Mouse (Mus musculus) myocyte (in vitro differentiated cells): ENCODE data around the gene Abcc2.

Experiments
- CEBPB ChIP-seq: IDR thresholded peaks from 2 replicates; pipeline ENCODE4 v1.6.1; 2011; ENCODE audit warnings: mild to moderate bottlenecking, moderate library complexity; ENCODE audit not compliant: poor library complexity, insufficient read depth, severe bottlenecking
- E2F4 ChIP-seq: IDR thresholded peaks from one replicate; pipeline ENCODE4 v1.6.1; 2011; ENCODE audit warnings: mild to moderate bottlenecking, control low read depth, moderate library complexity; ENCODE audit not compliant: insufficient read depth
- MAX ChIP-seq: IDR thresholded peaks from one replicate; pipeline ENCODE4 v1.6.1; 2011; ENCODE audit warnings: low read depth, mild to moderate bottlenecking, control low read depth
- MYOG ChIP-seq, 3 experiments: IDR thresholded peaks; one replicate each; pipeline ENCODE4 v1.6.1; 2011; ENCODE audit warnings: control low read depth in 2 of 3, low read depth in 2 of 3, mild to moderate bottlenecking in 2 of 3; ENCODE audit not compliant: insufficient read length in 2 of 3, control insufficient read depth in 1 of 3, insufficient read depth in 1 of 3
- POLR2A ChIP-seq: IDR thresholded peaks from one replicate; pipeline ENCODE4 v1.6.1; 2011; ENCODE audit warnings: low read depth, mild to moderate bottlenecking, control low read depth, moderate library complexity; ENCODE audit not compliant: insufficient read length
- POLR2AphosphoS2 ChIP-seq: IDR thresholded peaks from one replicate; pipeline ENCODE4 v1.6.1; 2011; ENCODE audit warnings: low read depth, control low read depth; ENCODE audit not compliant: insufficient read length
- REST ChIP-seq: IDR thresholded peaks from one replicate; pipeline ENCODE4 v1.6.1; 2011; ENCODE audit warnings: mild to moderate bottlenecking, control low read depth, moderate library complexity; ENCODE audit not compliant: insufficient read depth, insufficient read length
- TCF3 ChIP-seq: IDR thresholded peaks from one replicate; pipeline ENCODE4 v1.6.1; 2011; ENCODE audit warnings: low read depth, control low read depth; ENCODE audit not compliant: insufficient read length
- USF1 ChIP-seq: IDR thresholded peaks from one replicate; pipeline ENCODE4 v1.6.1; 2011; ENCODE audit warnings: low read depth, mild to moderate bottlenecking, control low read depth, moderate library complexity

DNA sequence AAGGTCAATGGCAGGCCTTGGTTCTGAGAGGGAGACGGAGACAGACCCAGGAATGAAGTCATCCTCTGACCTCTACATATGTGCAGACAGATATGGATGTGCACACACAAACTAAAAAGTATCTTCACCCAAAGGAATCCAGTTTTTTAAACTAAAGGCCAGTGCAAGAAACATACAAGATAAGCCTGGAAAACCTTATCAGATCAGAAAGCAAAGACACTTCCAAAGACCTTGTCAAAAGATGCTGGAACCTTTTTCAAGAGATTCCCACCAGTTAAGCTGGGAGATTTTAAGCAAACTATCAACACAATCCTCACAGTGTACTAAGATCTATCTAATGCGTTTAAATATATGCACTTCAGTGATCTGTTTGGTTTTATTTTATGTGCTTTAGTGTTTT, 32.0 kb upstream of the Abcc2 start:
- TF ChIP-seq USF1 (no peak), POLR2A (no peak), MAX (no peak), POLR2AphosphoS2 (no peak), CEBPB (no peak), MYOG (IDR thresholded peaks at IDR 0.05; ENCODE audit: control insufficient read depth in 1 of 3, insufficient read depth in 1 of 3, insufficient read length in 2 of 3, low read depth in 2 of 3) (no peak), REST (no peak), TCF3 (no peak), E2F4 (no peak)
